Mouse (Mus musculus): Measurements from ENCODE around the gene Smc6.

GRCm38 (mm10) chr12:11342020-11342600 lies 76.4 kb downstream of the Smc6 start:
- TF ChIP-seq POLR2A (IDR thresholded peaks at IDR 0.05; ENCODE audit: borderline replicate concordance, extremely low read depth, insufficient read depth, insufficient read length, poor library complexity, severe bottlenecking) (no peak), CTCF (IDR thresholded peaks at IDR 0.05; ENCODE audit: borderline replicate concordance, extremely low read depth, insufficient read depth, insufficient read length) (no peak)

Data from brain, embryonic 14.5 days (tissue).